Mouse (Mus musculus): ENCODE measurements around the gene Jdp2.
"Not testable (repeated sequence)": the region's sequence is repeated elsewhere in the genome, so short reads cannot be mapped to it uniquely, and the experiment has no call there.

The Jdp2 gene

DNA sequence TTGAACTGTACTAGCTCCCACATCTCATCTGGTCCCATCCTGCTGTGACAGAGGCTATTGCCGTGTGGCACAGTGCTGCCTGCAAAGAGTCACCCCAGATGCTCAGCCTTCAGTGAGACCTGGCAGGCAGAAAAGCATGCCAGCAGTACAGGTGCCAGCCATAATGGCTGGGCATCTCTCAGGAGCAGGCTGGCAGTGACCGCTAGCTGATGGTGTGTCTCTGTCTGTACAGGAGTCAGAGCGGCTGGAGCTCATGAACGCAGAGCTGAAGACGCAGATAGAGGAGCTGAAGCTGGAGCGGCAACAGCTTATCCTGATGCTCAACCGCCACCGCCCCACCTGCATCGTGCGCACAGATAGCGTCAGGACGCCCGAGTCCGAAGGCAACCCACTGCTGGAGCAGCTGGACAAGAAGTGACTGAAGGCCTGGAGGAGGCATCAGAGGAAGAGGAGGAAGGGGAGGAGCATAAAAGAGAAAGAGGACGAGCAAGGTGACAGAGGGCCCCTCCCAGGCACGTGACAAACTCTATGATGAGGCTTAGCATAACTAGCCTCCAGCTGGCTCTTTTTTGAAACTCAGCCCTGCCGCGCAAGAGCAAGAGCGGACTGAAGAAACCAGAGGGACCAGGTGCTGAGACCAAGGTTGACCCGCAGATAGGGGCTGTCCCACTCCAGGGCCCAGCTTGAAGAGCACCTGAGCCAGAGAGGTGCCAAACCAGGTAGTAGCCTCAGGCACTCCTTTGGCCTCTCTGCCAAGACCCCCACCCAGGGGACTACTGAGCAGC, 39.9 kb downstream of the Jdp2 start:
- DNase-seq (ENCODE audit: low spot score in 2 of 2) = peak; percentile 48 to 53

DNA sequence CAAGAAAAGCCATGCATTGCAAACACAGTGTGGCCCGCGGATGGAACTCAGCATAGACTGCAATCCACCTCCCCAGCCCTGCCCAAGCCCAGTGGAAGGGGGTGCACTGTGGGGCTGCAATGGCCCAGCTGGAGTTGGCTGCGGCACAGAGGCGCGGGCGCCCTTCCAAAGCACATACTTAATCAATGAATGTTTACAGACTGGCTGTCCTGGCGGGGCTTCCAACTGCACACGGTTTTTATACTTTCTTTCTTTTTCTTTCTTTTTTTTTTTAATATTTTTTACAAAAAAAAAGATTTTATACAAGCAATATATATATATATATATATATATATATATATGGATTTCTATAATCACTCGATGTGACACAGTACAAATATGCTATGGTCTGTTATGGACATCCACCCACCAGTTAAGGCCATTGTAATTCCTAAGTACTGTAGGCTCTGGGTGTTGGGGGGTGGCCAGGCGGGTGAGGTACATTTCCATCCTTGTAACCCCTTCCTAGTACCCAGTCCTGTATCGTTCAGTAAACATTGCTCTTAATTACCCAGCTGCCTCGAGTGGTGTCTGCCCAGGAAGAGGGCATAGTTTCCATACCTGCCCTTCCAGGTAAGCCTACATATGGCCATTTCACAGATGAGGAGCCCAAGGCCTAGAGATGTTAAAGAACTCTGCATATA, 40.6 kb downstream of the Jdp2 start:
- peak in 1 of 2 experiments; percentile 23 for DNase-seq (ENCODE audit: low spot score in 2 of 2)

DNA sequence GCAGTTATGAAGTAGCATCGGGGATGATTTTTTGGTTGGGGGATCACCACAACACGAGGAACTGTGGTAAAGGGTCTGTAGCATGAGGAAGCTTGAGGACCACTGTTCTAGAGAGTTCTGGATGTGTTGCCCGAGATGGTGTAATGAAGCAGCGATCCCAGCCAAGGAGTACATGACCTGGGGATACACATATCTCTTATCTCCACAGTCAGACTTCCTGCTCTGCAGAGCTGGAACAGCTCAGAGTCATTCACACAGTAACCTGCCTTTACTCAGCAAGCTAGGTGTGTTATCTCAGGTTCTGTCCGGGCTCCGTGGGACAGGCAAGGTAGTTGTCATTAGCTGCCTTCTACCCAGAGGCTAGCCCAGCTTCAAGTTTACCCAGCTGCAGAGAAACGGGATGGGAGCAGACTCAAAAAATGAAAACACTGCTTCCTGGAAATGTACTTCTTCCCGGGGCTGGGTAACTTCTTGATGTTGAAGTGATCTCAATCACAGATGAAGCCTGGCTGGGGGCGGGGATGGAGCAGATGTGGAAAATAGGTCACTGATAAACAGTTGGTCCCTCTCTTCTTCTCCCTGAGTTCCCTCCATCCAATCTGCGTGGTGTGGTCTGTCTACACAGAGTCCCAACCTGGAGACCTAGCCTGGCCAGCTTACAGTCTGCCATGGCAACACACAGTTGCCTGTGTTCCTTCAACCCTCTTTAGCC, 42.2 kb downstream of the Jdp2 start:
- no peak for DNase-seq (ENCODE audit: low spot score in 2 of 2)

DNA sequence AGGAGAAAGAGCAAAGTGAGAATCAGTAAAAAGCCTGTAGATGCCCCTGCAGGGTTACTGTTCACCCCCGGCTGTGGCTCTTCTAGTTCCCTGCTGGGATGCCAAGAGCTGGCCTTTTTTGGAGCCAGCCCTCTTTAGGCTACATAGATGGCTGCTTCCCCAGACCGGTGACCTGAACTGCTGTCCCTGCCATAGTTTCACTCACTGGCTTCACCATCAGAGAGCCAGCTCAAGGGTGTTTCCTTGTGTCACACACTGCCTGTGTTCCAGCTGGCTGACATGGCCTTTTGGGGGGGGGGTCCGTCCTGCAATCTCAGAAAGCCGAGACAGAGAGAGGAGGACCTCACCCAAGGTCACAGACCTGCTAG, 42.7 kb downstream of the Jdp2 start:
- DNase-seq (ENCODE audit: low spot score in 2 of 2) = no peak

DNA sequence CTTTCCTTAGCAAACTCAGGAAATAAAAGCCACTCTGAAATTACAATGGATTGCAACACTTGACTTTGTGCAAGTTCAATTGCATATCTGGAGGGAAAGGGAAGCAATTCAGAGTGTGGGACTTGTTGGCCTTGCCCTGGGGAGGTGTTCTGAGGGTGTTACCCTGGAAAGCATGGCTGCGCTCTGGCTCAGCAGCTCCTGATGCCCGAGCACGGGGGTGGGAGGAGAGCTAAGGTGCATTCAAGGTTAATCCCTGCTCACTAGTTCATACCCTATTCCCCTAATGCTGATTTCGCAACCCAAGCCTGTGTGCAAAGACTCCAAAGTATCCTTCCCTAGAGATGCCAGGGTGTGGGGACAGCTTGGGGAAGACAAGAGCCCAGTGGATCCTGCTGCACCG, 44.9 kb downstream of the Jdp2 start:
- no peak for DNase-seq (ENCODE audit: low spot score in 2 of 2)

DNA sequence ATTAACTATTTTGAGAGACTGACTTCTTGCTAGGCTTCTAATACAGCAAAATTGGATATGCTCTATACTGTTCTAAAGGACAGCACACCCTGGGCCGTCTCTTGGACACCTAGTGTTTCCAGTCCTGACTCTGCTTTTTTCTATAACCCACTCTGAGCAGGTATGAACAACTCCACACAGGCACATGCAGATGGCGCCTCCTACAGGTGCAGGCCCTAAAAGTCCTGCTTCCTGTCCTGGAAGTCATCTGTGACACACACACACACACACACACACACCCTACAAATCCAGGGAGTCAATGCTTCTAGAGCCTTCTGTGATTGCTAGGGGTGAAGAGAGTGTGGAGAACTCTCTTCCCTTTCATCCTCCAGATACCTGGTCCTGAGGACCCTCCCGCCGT, 46.8 kb downstream of the Jdp2 start:
- DNase-seq (ENCODE audit: low spot score in 2 of 2) = peak; percentile 61 to 79

DNA sequence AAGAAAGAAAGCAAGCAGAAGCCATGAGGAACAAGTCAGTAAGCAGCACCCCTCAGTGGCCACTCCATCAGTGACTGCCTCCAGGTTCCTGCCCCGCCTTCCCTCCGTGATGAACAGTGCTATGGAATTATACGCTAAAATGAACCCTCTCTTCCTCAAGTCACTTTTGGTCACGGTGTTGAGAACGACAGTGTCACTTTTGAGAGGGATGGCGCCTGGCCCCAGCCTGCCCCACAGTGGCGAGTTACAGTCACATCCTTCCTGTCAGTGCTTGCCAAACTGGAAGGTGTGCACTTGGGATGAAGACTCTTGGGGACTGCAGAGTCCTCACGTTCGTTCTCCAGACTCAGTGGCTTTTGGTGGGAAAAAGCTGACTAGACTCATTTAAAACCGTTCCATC, 48.5 kb downstream of the Jdp2 start:
- DNase-seq (ENCODE audit: low spot score in 2 of 2) = peak; percentile 21 to 62

DNA sequence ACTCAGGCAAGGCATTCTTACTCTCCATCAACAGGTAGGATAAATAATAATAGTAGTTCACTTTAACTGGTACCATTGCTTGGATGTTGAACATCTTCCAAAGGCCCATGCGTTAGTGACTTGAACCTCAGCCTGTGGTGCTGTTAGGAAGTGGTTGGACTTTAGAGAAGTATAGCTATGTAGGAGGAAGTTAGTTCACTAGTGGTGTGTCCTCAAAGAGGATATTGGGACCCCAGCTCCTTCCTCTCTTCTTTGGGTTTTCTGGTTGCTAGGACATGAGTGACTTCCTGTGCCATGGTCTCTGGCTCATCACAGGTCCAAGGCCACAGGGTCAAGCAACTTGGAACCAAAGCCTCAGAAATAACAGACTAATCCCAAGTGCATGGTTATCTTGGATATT, 49.1 kb downstream of the Jdp2 start:
- DNase-seq (ENCODE audit: low spot score in 2 of 2) = no peak

DNA sequence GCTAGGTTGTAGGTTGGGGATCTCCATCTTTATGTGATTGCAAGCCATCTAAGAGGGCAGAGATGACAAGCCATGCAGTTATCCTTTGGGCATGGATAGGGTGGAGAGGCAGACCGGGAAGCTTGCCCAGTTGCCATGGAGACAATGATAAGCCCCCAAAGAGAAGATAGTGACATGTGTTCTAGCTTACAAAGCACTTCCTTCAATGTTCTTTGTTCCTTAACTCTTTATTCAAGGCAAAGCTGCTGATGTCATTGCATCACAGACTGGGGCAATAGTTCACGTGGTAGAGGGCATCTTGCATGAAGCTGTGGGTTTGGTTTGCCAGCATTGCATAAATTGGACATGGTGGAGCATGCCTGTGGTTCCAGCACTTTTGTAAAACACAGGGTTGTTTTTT, 60.5 kb downstream of the Jdp2 start:
- no peak for DNase-seq (ENCODE audit: low spot score in 2 of 2)

DNA sequence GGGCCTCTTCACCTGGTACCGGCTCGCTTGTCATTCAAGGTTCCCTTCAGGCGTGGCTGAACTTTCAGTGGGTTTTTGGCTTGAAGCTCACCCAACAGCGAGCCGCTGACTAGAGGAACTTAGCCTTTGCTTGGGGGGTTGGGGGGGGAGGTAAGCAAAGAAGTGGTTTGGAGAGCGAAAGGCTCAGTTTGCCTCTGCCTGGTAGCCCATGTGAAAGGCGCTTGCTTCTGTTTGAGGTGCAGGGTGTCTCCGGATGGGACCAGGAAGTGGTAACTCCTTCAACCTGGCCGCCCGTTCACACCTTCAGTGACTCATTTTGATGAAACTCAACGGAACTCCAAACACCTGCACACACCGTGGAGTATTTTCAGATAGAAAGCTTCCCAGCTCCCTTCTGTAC, 62.0 kb downstream of the Jdp2 start:
- DNase-seq (ENCODE audit: low spot score in 2 of 2) = peak; percentile 41 to 43

DNA sequence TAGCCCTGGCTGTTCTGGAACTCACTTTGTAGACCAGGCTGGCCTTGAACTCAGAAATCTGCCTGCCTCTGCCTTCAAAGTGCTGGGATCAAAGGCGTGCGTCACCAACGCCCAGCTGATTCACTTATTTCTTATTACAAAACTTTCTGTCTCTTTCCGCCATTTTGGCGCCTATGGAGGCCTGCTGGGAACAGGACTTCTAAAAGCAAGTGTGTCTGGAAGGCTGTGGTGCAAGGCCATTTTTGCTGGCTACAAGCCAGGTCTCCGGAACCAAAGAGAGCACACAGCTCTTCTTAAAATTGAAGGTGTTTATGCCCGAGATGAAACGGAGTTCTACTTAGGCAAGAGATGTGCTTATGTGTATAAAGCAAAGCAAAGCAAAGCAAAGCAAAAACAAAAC, 63.4 kb downstream of the Jdp2 start:
- not testable (repeated sequence) for DNase-seq (ENCODE audit: low spot score in 2 of 2)

DNA sequence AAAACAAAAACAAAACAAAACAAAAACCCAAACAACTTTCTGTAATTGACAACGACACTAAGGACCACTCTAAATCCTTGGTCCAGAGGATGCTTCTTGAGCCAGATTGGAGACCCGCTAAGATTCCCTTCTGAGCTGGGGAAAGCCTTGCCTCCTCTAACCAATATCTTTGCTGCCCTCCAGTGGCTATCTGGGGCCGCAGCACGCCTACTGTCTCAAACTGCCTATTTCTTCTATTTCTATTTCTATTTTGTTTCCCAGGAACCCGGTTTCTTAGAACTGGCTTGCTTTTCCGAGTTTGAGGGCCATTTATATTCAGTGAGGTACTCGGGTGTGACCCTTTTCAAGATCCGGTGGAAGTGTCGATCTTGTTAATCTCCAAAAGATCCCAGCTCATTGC, 64.1 kb downstream of the Jdp2 start:
- peak; percentile 51 to 78 for DNase-seq (ENCODE audit: low spot score in 2 of 2)

DNA sequence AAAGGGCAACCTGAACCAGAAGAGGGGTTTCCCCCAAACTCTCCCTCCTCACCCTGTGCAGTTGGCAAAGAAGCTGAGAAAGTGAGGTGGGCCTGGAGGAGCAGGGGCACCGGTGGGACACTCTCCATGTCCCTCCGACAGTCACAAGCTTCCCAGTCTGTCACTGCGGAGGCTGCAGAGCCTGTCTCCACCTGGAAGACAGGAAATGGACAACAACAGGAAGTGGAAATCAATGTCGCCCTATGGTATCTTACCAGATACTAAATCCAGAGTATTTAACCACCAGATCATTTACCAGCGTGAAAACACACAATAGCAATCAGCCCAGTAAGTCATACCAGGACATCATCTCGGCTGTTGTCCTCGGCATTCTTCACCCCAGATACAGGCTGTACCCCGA, 67.3 kb downstream of the Jdp2 start:
- DNase-seq (ENCODE audit: low spot score in 2 of 2) = no peak

DNA sequence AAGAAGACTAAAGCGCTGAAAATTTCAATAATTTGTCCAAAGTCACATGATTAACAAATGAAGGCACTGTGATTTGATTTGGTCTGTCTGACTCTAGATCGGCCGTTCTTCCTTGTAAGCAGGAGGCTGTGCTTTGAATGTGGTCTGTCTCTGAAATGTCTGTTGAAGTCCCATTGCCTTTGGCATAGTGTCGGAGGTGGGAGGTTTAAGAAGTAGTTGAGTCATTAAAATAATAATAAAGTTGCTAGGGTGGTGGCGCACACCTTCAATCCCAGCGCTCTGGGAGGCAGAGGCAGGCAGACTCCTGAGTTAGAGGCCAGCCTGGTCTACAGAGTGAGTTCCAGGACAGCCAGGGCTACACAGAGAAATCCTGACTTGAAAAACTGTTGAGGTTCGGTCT, 68.2 kb downstream of the Jdp2 start:
- DNase-seq (ENCODE audit: low spot score in 2 of 2) = no peak

DNA sequence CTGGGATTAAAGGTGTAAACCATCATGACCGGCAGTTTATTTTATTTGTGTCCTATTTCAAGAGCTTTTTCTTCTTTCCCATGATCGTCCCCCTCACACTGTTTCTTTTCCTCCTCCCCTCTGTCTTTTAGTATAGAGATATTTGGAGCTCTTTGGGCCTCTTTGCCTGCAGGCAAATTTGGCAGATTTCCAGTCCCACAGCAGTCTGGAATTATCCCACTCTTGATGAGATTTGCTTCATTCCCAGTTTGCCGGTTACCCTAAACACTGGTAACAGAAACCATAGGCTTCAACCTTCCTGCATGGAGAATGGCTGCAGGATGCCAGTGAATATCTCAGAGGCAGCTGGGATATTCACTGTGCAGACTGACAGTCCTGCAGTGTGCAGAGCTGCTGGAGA, 69.9 kb downstream of the Jdp2 start:
- no peak for DNase-seq (ENCODE audit: low spot score in 2 of 2)

DNA sequence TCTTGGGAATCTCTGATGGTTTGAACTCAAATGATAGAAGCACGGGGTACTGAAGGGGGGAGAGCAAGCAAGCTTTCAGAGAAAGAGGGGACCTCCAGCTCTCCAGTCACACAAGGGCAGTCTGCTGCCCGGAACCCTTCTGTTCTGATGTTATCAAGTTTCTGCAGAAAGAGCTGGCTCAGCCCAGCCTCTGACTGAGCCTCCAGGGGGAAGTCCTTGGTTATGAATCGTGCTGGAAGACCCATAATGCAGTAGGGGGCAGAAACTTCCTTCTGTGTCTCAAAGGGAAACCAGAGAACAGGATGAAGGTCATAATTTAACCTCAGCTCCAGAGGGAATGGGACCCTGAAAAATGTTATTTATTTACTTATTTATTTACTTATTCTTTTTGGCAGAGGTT, 71.3 kb downstream of the Jdp2 start:
- DNase-seq (ENCODE audit: low spot score in 2 of 2) = no peak

DNA sequence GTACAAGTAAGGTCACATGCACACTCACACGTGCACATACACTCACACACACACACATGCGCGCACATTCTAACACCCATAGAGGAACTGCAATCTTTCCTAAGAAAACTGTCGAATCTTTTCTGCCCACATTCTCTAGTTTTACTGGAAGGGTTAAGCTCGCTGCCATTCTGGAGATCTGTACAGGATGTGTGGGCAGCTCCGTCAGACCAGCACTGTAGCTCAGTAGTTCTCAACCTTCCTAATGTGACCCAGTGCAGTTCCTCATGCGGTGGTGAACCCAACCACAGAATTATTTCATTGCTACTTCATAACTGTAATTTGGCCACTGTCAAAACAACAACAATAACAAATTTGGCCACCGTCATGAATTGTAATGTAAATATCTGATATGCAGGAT, 75.1 kb downstream of the Jdp2 start:
- DNase-seq (ENCODE audit: low spot score in 2 of 2) = no peak

DNA sequence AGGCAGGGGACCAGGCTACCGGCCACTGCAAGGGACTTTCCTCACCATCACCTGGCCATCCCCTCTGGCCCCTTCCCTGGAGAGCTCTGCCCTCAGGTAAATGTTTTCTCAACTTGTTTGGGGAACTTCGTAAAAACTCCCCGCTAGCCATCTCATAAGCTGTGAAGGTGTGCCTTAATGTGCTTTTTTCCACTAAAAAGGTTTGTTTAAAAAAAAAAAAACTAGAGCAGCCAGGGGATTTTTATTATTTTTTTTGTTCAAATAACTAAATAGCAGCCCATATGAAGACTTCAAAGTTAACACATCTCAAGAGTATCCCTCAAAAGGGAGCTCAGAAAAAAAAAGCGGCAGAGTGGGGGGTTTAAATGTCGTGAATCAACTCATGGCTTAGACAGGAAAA, 80.3 kb downstream of the Jdp2 start:
- DNase-seq (ENCODE audit: low spot score in 2 of 2) = no peak

DNA sequence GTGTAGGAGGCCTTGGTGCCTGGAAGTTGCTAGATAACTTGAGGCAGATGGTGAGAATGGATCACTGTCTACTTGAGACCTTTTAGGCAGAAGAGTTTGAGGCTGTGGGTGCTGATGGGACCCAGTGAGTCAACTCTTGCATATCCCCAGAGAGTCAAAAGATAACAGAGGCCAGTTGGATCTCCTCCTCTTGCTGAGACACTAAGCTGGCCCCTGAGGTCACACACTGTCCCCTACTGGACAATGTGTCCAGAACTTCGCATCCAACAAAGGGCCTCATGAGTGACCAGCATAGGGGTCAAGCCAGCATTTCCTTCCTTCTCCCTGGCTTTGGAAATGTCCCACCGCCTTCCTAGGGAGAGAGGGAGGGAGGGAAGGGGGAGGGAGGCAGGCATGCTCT, 81.0 kb downstream of the Jdp2 start:
- no peak for DNase-seq (ENCODE audit: low spot score in 2 of 2)

DNA sequence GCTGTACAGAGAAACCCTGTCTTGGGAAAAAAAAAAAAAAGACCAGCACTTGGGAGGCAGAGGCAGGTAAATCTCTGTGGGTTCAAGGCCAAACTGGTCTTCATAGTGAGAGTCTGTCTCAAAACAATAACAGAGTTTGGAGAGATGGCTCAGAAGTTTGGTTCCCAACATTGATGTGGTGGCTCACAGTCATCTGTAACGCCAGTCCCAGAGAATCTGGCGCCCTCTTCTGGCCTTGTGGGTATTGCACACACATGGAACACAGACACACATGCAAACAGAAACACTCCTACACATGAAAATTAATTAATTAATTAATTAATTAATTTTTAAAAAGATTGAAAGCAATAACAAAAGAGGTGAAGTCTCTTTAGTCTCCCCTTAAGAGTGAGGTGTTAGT, 83.5 kb downstream of the Jdp2 start:
- DNase-seq (ENCODE audit: low spot score in 2 of 2) = peak in 1 of 2 experiments; percentile 20

DNA sequence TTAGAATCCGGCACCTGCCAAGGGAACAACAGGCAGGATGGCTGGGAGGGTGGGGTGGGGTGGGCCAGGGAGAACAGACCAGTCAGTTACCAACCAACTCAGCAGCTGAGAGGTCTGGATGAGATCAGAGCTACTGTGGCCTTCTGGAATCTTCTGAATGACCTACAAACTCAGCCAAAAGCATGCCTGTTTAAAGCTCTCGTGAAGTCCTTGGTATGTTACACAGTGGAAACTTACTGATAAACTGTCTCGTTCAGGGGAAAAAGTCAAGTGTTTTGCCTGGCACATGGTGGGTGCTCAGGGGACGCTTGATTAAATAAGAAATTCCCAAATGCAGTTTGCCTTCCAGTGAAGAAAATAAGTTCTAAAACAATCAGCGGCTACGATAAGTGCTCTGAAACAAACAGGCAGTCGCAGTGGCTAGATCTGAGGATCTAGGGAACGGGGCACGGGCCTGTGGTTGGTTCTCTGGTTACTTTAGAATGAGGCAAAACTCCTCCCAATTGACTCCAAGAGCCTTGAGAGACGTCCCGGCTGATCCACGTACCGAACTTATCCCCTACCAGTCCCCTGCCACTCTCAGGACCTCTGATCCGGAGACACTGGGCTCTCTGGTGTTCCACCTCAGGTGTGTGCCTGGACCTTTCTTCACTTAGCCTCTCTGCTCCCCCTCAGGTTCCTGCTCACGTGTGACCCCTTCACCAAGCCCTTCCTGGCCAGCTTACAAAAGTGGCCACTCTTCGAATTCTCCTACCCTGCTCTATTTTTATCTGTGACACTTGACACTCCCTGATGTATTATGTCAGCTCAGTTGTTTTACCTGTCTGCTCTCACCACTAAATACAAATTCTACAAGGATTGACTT, 85.8 kb downstream of the Jdp2 start:
- no peak for DNase-seq (ENCODE audit: low spot score in 2 of 2)

Measured in thymus, postnatal 10 days (tissue).